Mouse (Mus musculus): Measurements from ENCODE around the gene Luzp1.

Gene Luzp1

DNA sequence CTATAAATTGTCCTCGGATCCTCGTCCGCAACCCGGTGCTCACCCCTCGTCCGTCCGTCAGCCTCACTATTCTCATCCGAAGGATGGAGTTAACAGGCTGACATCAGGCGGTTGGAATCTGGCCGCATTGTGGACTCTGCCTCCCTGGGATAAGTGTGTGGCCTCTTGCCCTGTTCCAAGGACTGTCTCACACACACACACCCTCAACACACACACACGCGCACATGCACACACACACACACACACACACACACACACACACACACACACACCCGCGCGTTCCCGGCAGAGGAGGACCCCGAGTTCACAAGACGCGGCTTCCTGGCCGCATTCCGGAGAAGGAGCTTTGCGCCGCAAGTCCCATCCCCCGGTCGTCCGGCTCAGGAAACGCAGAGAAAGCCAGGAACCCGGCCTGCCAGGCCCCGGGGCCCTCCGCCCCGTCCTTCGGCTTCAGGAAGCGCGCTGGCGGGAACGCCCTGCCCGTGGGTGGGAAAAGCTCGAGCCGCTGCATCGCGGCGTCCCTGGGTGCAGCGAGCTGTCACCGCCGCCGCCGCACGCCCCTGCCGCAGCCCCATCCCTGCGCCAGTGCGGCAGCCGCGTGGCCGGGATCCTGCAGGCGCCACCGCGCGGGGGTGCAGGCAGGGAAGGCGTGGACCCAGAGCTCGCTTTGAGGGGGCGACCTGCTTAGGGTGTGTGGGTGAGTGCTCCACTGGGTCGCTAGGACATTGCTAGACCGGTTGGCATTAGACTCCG is 7.3 kb upstream of the Luzp1 start, which contains the start of gene 6030445D17Rik:
6030445D17Rik (plus strand) TSS at position 165 of the 753 bp plus-strand sequence.
- DNase-seq (ENCODE audit: low spot score in 2 of 2) = peak; percentile 42 to 46

DNA sequence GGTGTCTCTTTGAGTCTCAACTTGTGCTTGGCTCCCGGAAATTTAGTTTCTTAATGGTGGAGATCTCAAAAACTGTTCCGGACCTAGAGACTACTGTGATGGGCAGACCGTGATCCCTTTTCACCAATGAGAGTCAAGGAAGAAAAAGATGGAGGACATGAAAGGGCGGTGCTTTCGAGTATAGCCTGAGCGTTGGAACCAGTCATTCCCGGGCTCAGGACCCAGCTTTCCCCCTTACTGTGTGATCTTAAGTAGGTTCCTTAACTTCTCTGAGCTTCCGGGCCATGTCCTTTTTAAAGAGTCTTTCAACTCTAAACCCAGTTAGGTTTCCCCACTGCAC is 6.8 kb upstream of the Luzp1 start:
- DNase-seq (ENCODE audit: low spot score in 2 of 2) = no peak

DNA sequence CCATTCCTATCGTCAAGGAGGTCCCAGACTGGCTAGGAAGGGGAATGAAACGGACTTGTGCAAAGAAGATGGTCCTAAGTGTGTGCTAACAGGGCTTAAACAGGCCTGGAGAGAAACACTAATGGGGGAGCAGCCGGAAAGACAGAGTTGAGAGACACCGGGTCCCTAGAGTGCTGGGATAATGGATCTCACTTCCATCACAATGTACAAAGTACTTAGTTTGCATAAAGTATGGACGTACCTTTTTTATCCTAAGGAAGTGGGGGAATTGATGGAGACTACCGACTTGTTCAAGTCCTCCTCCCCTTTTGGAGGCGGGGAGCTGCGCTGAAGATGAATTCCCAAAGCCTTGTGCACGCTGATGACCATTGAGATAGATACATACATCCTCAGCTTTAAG is 6.1 kb upstream of the Luzp1 start:
- DNase-seq (ENCODE audit: low spot score in 2 of 2) = no peak

DNA sequence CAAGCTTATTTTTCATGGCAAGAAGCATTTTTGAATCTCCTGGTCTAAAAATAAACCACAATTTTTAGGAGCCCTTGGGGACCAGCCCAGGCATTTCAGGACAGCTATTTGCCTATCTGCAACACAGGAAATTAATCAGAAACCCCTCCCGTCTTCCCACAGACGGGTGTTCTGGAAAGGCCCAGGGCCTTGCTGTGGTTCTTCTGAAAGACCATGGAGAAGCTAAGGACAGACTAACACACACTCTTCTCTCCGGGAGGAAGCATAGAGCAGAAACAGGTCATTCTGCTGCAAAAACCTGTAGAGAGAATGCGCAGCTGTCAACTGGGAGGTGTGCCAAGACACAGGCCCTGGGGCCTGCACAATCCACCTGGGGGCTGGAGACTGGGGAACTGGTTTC is 3.3 kb upstream of the Luzp1 start:
- no peak for DNase-seq (ENCODE audit: low spot score in 2 of 2)

DNA sequence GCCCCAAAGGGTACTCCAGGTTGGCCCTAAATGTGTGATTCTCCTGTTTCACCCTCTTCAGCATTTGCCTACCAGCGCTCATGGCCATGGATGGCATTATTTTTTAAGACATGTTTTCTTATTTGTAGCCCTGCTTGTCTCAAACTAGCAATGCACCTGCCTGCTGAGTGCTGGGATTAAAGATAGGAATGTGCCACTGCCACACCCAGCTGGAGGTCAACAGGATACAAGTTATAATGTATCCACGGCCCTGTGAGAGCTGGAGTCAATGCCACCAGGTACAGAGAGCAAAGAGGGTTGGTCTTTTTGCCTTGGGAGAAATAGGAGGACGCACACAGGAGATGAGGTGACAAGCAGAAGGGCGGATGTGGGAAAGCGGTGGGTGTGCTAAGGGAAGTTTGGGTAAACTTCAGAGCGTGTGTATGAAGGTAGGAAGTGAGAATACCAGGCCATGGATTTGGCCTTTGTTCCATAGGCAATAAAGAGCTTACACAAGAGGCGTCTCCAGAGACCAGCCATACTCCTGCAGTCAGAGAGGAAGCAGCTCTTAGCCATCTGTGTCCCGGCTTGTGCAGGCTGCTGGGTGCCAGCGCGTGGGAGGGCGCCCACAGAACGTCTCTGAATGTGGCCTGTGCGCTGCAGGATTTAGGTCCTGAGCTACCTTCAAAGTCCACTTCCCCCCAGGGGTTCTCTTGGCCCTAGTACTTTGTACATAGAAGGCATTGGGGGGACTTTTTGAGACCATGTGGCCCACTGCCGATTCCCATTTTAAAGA is 821 bp upstream of the Luzp1 start:
- no peak for DNase-seq (ENCODE audit: low spot score in 2 of 2)

DNA sequence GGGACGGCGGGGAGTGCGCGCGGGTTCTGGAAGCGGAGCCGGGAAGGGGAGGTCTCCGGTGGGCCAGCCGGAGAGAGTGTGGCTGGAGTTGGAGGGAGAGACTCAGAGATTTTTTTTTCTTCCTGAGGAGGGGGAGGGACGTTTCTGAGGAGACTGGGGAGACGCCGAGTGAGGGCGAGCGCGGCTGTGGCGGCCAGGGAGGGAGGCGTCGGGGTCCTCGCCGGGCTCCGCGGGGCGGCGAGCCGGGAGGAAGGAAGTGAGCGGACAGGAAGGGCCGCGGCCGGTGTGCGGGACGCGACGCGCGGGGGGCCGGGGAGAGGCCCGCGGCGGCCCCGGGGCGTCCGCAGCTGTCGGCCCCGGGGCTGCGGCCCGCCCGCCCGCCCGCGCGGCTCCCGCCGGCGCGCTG is 383 bp downstream of the Luzp1 start:
- no peak for DNase-seq (ENCODE audit: low spot score in 2 of 2)

DNA sequence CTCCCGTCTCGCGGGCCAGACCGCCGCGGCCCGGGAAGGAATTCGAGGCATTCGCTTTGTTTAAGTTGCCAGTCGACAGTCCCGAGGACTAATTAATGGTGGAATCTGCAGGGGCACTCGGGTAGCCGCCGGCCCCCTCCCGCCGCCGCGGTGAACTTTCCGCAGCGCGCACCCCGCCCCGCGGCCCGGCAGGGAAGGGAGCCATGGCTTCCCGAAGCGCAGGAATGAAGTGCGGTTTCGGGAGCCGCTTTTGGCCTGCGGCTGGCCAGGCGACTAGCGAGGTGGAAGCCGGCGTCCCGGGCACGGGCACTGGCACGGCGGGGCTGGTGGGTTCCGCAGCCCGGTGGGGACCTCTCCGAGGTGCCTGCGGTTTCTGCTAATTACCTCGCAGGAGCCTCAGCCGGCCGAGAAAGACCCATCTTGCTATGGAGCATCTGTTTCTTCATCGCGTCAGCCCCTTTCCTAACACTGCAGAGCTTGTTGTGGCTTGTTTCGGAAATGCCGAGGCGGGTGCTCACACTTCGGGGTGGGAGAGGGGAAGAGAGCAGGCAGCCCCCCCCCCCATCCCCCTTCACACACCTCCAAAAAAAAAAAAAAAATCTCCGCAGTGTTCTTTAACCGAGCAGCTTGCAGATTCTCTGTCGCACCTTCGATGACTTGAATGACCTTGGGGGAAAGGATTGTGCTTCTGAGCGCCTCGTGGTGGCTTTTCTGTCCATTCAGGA is 948 bp downstream of the Luzp1 start:
- DNase-seq (ENCODE audit: low spot score in 2 of 2) = no peak

DNA sequence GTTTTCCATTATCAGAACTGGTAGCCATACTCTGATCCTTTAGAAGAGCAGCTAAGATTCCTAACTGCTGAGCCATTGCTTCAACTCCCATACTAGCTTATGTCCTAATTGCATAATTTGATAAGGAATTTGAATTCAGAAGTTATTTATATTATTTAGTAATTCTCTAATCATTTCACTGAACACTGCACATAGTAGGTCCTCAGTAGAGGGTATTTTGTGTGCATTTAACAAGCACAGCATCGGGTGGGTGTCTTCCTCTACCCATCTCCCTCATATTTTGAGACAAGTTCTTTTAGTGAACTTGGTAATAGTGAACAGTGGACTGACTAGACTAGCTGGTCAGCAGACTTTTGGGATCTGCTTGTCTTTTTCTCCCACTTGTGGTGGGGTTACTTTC is 7.1 kb downstream of the Luzp1 start:
- no peak for DNase-seq (ENCODE audit: low spot score in 2 of 2)

DNA sequence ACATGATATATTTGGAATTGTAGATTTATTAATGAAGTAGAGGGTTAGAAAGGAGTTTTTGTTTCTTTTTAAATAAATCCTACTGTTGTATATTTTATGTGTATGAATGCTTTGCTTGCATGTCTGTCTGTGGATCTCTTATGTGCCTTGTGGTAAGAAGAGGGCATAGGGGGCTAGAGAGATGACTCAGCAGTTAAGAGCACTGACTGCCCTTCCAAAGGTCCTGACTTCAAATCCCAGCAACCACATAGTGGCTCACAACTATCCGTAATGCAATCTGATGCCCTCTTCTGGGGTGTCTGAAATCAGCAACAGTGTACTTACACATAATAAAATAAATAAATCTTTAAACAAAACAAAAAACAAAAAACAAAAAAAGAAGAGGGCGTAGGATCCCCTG is 17.0 kb downstream of the Luzp1 start:
- no peak for DNase-seq (ENCODE audit: low spot score in 2 of 2)

DNA sequence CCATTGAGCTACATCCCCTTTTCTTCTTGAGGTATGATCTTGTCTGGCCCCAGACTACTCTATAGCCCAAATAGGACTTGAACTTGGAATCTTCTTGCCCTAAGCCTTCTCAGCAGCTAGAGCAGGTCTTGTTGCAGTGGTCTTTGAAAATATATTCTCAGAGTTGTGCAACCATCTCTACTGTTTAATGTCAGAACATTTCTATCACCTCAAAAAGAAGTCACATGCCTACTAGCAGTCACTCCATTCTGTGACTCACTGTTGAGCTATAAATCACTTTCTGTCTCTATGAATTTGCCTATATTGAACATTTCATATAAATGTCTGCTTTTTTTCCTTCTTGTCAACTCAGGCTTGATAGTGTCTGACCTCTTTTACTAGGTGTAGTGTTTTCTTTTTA is 26.4 kb downstream of the Luzp1 start:
- DNase-seq (ENCODE audit: low spot score in 2 of 2) = no peak

DNA sequence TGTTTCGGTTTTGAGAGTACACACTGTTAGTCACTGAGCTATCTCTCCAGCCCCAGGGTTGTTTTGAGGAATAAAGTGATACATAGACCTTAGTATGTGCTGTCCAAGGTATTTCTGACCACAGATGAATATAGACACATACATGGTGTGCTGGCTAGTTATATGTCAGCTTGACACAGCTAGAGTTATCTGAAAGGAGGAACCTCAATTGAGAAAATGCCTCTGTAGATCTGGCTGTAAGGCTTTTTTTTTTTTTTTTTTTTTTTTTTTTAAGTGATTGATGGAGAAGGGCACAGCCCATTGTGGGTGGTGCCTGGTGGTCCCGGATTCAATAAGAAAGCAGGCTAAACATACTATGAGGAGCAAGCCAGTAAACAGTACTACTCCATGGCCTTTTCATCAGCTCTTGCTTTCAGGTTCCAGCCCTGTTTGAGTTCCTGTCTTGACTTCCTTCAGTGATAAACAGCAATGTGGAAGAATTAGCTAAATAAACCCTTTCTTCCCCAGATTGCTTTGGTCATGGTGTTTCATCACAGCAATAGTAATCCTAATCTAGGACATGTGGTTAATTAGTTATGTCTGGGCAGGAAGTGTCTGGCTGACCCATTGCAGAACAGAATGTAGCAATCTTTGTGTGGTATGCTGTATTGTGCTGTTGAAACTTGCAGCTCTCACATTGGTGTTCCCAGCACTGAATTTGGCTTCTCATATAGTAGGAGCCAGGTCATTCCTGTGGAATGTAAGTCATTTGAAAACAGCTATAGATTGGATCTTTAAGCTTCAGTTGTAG is 36.1 kb downstream of the Luzp1 start:
- no peak for DNase-seq (ENCODE audit: low spot score in 2 of 2)

DNA sequence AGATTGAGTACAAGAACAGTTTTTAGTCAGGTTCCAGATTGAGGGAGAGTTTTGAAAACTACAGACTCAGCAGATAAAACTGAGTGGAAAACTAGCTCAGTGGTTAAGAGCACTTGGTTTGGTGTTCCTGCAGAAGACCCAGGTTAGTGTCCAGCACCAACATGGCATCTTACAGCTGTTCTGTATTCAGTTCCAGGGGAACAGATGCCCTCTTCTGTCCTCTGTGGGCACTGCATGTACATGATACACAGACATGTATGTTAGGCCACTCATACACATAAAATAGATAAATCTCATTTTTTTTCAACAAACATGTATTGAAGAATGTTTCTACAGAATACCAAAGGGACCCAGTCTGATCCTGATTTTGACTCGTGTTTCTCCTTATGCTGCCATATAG is 40.3 kb downstream of the Luzp1 start:
- peak in 1 of 2 experiments; percentile 11 for DNase-seq (ENCODE audit: low spot score in 2 of 2)

DNA sequence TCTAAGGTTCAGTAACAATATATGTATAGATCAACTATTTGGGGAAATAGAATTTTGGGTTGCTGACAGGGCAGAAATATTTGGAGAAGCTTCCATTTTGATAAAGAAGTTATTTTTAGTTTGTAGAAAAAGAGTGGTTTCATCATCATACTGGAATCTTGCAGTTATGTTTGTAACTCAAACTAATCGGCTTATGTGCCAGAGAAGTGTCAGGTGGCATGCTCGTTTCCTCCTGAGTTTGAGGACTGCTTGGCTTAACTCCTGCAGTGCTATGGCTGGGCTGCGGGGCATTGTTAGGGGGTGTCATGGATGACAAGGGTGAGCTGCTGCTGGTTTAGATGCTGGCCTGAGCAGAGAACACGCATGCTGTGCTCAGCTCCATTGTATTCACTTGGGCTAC is 42.1 kb downstream of the Luzp1 start:
- no peak for DNase-seq (ENCODE audit: low spot score in 2 of 2)

DNA sequence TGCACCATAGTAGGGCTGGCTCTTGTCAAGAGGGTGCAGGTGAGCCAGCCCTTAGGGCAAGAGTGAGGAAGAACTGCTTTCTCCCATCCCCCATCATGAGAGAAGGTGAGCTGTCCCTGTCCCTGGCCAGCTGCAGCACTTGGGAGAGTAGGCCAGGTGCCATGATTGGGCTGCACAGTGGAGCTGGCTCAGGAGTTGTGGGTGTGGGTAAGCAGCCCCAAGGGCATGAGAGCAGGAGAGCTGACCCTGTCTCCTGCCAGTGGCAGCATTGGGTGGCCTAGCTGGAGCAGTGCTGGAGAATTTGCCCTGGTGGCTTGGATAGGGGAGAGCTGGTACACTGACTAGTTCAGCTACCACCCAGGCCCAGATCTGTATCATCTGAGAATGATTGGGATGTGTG is 43.3 kb downstream of the Luzp1 start:
- DNase-seq (ENCODE audit: low spot score in 2 of 2) = no peak

DNA sequence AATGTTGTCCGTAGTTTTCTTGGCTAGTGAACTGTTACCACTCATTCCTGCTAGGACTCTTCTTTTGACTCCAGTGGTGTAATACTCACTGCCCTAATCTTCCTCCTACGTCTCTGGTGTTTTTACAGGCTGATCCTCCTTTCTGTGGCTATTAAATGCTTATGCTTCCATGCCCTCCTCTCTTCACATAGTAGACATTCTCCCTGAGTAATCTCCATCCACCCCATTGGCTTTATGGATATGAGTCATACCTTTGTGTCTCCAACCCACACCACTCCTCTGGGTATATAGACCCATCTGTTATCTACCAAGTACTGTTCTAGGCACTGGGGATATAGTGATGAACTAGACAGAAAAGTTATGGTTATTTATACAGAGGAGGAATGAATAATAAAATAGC is 48.6 kb downstream of the Luzp1 start:
- DNase-seq (ENCODE audit: low spot score in 2 of 2) = no peak

DNA sequence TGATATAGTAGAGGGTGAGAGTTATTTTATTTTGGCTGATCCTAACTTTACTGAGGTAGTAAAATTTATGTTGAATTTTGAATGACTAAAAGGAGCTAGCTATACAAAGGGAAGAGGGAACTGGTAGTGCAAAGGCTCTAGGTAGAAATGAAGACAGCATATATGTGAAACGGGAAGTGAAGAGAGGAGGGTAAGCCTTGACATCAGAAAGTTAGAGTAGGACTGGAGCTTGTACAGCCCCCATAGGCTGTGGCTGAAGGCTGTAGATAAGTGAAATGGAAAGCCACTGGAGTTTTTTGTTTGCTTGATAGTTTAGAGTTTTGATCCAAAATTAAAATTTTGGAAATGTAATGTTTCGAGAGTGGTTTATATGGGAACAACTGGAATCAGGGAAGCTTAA is 49.0 kb downstream of the Luzp1 start:
- DNase-seq (ENCODE audit: low spot score in 2 of 2) = no peak

DNA sequence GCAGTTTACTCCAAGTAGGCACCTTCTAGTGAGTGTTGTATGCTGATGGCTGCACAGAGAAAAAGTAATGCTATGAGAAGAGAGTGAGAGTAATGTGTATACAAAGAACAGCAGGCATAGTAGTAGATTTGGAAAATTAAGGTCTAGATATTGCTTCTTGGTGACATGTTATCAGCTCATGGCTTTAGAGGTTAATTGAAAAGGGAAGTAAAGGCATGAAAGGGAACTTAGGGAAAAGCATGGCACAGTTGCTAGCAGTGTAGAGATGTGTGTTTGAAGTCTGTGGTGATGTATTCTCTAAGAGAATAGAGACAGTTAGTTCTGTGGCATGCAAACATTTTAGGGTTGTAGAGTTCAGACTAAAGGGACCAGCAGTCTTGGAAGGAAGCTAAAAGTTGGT is 50.3 kb downstream of the Luzp1 start:
- DNase-seq (ENCODE audit: low spot score in 2 of 2) = no peak

DNA sequence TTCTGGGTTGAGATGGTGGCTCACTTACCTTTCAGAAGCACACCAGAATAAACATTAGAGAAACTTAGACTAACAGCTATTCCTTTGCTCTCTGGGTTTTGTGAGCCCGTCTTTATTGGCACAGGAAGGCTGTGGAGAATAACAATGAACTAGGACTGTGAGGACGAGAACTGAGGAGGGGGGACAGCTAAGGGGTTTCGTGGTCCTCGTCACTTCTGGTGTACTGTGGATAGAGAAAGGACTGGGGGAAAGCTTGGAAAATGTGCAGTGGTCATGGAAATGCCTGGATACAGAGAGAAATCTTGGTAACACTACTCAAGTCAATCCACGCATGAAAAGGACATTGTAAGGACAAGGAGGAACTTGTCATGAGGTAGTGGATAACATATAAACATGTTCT is 52.3 kb downstream of the Luzp1 start:
- no peak for DNase-seq (ENCODE audit: low spot score in 2 of 2)

DNA sequence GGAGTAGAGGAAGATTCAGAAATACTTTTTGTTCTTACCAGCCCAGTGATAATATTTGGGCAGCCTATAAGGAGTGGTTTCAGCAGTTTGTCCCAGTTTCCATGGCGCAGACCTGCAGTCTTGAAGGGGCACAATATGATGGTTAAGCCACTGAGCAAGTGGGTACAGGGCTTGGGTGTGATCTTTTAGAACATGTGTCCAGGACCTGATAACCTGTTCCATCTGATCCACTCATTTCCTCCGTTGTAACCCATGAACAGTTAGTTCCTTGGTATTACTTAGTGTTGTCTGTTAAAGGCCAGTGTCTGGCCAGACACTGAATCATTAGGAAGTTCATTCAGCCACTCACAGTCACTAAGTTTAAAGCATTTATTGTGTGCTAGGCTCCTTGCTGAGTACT is 54.7 kb downstream of the Luzp1 start:
- no peak for DNase-seq (ENCODE audit: low spot score in 2 of 2)

DNA sequence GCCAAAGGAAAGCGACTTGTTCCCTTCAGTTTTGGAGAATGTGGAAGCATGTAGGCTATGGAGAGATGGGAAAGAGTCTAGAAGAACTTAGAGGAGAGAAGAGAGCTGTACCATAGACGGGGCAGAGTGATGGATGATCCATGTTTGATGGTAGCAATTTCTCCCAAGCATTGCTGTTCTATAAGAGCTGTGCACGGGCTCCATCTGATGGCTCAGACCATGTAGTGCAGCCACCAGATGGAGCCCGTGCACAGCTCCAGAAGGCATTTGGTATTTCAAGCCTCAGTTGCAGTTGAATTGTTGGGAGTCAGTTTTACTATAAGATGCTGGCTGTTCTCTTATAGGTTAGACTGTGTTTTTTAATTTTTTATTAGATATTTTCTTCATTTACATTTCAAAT is 56.9 kb downstream of the Luzp1 start:
- DNase-seq (ENCODE audit: low spot score in 2 of 2) = peak in 1 of 2 experiments; percentile 11

DNA sequence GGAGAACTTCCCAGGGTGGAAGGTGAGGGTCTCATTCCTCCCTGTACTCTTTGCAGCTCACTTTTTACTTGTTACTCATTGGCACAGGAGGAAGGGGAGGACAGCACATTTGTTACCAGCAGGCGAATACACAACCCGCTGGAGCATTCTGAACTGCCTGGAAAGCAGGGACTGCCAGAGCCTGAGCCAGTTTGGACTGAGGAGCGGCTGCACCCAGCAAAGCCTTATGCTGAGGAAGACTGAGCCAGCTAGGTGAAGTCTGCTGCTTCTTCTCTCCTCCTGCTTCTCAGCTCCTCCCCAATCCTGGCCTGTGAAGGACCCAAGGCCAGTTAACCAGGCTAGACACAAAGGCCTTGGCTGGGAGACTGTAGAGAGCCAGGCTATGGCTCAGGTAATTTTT is 75.6 kb downstream of the Luzp1 start:
- DNase-seq (ENCODE audit: low spot score in 2 of 2) = no peak
